Mouse (Mus musculus) layer of hippocampus, adult 18-20 months (tissue): ENCODE measurements around the gene Ppie. TPM values are rescaled to one million over a fixed set of nuclear protein-coding genes. Genes with fewer than 3 reads are reported as not detected.

ENCODE experiments used
- total RNA-seq, 2 experiments: library from RNA; stranded (reverse); gene quantifications; 2 replicates each; pipeline ENCODE4 v1.2.3; 2021

Gene Ppie
- total RNA-seq, 2 experiments from 2014 or later = 21.6 to 22.0 TPM

Other genes starting within 250 kb of the Ppie start
- gene Mfsd2a, start 178.8 kb downstream of the Ppie start, total RNA-seq = 10 to 100 TPM; 44.8 to 48.9 TPM
- gene Mycl, start 144.3 kb downstream of the Ppie start, total RNA-seq = 10 to 100 TPM; 30.1 to 32.4 TPM
- gene Trit1, start 123.4 kb downstream of the Ppie start, total RNA-seq = 10 to 100 TPM; 19.5 to 20.2 TPM
- gene Bmp8b, start 34.8 kb downstream of the Ppie start, total RNA-seq = not detected
- not detected for gene Oxct2b, start 23.7 kb downstream of the Ppie start, total RNA-seq
- 100 to 1,000 TPM; 476 to 553 TPM for gene Hpcal4, start 43.3 kb upstream of the Ppie start, total RNA-seq
- gene Nt5c1a, start 61.6 kb upstream of the Ppie start, total RNA-seq = 10 to 100 TPM; 15.9 to 16.1 TPM
- 1 to 10 TPM; 1.7 to 2.7 TPM for gene Heyl, start 93.6 kb upstream of the Ppie start, total RNA-seq
- gene Pabpc4, start 122.4 kb upstream of the Ppie start, total RNA-seq = 10 to 100 TPM; 40.3 to 47.0 TPM
- not detected for gene Oxct2a, start 183.7 kb upstream of the Ppie start, total RNA-seq
- not detected for gene Bmp8a, start 203.3 kb upstream of the Ppie start, total RNA-seq